Mouse (Mus musculus): ENCODE measurements around the gene Cd164l2.

Cd164l2 gene

DNA sequence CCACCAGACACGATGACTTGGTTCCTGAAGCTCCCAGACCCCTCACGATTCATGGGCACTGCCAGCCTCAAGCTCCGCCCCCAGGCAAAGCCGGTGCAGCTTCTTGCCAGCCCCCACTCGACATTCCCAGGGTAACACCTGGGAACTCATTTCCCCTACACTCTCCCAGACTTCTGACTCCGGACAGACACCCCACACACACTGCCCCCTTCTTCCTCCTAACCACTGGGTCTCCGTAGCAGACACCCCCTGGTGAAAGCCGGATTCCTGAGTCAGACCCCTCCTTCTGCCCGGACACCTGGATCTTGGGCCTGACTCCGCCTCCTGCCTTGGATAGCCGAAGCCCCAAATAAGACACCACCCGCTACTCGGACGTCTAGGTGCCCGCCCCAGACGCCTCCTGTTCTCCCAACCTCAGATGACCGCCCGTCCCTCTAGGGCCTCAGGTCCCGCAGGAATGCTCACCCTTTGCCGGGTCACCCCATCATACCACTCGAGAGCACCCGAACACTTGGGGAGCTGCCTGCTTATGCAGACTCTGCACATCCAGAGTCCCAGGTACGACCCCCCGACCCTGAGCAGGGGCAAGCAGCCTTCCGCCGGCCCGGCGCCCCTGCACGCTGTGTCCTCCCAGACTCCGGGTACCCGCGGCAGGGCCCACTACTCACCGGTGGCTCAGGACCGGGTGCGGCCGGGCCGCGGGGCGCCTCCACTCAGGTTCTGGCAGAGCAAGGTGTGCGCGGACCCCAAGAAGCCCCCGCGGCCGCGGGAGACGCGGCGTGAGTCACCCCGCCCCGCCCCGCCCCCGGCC lies at the start of gene Cd164l2, which contains the start of gene Gpr3:
Cd164l2 (plus strand) TSS at position 381 of the 811 bp plus-strand sequence.
Gpr3 (minus strand) TSS at position 786 of the 811 bp plus-strand sequence.
- peak; percentile 56 for DNase-seq

GRCm38 (mm10) chr4:133162196-133162595 lies 49.7 kb upstream of the Cd164l2 start:
- DNase-seq = no peak

- DNase-seq = no peak
These were observed 45.2 kb upstream of the Cd164l2 start for GRCm38 (mm10) chr4:133166773-133167172.

- DNase-seq = no peak
These were observed 42.5 kb upstream of the Cd164l2 start for GRCm38 (mm10) chr4:133169237-133170055.

- no peak for DNase-seq
These were observed 41.8 kb upstream of the Cd164l2 start for GRCm38 (mm10) chr4:133170056-133170524.

DNA sequence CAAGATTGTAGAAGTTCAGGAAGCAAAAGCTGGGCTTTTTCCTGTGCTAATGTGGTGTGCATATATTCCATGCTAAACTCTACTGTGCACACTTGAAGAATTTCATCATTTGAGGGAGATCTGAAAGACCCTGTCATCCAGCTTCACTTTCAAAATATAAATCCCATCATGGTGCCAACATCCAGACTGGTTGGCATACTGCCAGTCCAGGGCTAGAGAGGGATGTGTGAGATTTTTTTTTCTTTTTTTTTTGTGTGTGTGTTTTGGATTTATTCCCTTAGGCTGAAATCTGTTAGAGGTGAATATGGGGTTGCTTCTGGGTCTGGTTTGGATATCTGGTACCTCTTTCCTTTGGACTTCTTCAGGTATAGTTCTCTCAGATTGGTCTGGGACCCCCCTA lies 41.3 kb upstream of the Cd164l2 start:
- DNase-seq = no peak

- no peak for DNase-seq
These were observed 39.5 kb upstream of the Cd164l2 start for GRCm38 (mm10) chr4:133172451-133172850.

- no peak for DNase-seq
These were observed 37.6 kb upstream of the Cd164l2 start for GRCm38 (mm10) chr4:133174361-133174760.

DNA sequence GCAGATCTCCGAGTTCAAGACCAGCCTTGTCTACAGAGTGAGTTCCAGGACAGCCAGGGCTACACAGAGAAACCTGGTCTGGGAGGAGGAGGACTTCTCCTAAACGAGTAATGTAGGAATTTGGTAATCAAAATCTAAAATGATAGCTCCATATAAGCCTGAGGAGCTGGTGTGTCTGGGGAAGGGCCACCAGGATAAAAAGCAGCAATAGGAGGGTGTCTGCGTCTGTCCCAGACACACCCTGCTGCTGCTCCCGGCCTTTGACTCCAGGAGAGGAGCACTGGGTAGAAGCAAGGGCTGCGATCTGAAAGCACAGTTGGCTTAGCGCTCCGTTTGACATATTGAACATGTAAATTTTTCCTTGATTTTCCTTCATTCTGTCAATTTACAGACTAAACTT lies 36.7 kb upstream of the Cd164l2 start:
- no peak for DNase-seq

- no peak for DNase-seq
These were observed 35.8 kb upstream of the Cd164l2 start for GRCm38 (mm10) chr4:133175998-133176760.

- no peak for DNase-seq
These were observed 35.0 kb upstream of the Cd164l2 start for GRCm38 (mm10) chr4:133176761-133177403.

- DNase-seq = no peak
These were observed 33.6 kb upstream of the Cd164l2 start for GRCm38 (mm10) chr4:133178305-133178704.

GRCm38 (mm10) chr4:133179258-133179657 lies 32.7 kb upstream of the Cd164l2 start:
- DNase-seq = no peak

DNA sequence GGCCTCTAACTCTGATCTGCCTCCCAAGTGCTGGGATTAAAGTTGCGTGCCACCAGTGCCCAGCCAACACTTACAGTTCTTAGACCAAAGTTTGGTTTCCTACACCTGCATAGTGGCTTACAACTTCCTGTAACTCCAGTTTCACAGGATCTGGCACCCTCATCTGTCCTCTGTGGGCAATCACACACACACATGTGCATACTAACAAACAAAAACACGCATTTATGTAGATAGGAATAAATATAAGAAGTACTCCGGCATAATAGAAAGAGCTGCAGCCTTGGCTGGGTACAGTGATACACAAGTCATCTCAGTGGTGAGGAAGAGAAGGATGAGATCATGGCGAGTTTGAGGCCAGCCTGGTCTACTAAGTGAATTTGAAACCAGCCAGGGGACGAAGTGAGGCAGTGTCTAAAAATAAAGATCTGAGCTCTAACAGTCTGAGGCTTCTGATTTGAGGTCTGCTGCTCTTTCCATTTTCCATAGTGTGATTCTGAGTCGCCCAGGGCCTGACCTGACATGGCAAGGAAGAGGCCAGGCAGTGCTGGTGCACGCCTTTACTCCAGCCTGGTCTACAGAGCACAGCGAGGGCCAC lies 29.4 kb upstream of the Cd164l2 start:
- DNase-seq = no peak

DNA sequence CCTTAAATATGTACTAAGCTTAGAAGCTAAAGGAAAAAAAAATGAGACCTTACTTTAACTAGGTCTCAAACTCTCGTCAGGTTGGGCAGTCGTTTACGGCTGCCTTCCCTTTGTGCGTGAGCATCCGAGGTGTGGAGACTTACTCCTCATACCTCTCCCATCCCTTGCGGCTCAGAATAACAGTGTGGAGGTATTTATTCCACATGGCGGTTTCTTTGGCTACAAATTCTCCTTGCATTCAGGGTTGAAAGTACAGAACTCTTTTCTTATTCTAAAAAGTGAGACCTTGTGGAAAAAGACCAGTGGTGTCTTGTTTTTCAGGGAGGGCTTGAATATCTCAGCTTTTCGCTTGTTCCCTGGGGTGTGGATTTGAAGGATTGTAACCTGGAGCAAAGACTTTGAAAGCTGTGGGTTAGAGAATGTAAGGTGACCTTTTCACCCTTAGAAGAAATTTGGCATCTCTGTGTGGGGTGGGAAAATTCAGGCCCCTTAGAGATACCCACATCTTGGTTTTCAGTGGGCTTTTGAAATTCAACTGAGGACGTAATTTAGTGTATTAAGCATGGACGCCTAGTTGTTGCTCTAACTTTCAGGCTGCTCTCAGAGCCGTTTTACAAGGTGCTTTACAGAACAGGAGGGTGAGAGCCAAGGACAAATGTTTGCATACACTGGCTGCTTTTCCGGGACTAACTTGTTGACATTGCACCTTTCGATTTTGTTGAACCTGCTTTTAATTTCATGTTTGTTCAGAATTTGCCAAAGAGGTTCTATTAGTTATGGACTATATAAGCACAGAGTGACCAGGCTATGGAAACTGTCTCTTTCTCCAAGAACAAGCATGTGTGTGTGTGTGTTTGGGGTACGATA lies 27.7 kb upstream of the Cd164l2 start:
- DNase-seq = no peak

DNA sequence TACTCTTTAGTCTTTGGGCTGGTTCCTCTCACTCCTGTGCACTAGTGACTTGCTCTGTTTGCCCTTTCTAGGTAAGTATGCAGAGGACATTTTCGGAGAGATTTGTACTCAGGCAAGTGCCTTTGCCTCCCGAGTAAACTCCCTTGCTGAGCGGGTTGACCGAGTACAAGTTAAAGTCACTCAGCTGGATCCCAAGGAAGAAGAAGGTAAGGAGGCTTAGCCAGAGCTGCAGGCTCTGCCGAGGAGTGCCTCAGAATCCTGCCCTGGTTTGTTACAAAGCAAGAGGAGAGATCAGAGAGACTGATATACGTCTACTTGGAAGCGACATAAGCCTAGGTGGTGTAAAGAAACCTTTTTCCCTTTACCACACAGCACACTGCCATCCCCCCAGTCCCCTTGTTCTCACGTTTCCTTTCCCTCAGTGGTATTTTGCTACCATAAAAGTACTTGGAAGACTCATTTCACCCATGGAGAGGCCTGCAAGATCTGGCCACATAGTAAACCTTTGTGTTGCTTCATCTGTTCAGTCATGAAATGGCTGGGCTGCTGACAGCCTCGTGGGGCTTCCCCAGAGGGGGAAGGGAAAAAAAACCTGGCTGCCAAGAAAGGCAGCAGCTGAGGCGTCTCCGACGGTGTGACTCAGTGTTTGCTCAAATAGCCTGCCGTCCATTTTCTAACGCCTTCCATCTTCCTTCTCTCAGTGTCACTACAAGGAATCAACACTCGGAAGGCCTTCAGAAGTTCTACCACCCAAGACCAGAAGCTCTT lies 26.8 kb upstream of the Cd164l2 start:
- no peak for DNase-seq

DNA sequence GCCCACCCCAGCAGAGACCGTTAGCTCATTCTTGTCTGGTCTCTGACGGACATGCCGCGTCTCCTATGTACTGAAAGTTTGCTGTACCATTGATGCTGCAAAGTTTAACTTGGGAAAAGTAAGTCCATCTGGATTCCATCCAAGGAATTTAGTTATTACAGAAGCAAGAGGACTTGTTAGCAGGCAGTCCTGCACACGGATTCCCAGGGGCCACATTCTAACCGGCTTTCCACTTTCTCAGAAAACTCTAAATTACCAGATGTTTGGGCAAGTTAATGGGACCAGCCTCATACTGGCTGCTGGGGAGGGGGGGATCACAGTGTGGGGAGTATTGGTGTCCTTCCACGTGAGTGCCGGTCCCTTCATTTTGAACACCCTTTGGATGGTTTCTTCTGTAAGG lies 26.0 kb upstream of the Cd164l2 start:
- DNase-seq = no peak

- no peak for DNase-seq
These were observed 25.1 kb upstream of the Cd164l2 start for GRCm38 (mm10) chr4:133186856-133187255.

DNA sequence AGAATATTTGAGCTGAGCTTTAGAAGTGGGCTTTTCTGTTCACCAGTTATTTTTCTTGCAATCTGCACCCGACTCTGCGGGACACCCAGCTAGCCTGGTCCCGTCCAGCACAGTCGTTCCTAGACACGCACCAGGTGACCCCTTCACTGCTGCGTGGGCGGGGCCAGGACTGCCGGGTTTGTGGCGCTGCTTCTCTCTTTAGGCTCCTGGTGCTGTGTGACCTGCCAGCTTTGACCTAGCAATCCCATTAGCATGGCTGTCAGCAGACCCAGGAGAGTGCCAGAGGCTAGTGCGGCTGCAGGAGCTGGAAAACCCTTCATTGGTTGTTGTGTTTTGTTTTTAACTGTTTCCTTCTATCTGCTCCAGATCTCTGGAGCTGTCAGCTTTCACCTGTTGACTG lies 22.5 kb upstream of the Cd164l2 start:
- no peak for DNase-seq

GRCm38 (mm10) chr4:133194482-133194881 lies 17.4 kb upstream of the Cd164l2 start:
- DNase-seq = no peak

Measured in right cerebral cortex, postnatal 25 days (tissue).